Mouse (Mus musculus): ENCODE measurements around the gene Xiap.

The Xiap gene

DNA sequence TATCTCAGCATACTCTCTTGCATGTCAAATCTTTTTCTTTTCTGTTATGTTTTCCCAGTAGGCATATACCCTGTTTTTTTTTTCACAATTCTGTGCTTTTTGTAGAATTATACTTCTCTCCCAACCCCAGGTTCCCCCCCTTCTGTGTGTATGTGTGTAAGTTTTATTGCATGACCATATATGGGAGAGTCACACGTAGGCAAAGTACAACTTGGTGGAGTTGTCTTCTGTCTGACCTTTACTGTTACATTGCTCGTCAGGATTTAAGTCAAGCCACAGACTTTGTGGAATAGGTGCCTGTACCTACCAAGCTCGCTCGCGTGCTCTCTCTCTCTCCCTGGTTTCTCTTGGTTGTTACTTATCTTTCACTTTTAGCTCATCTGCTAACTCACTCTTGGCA is 28.7 kb downstream of the Xiap start:
- DNase-seq (ENCODE audit: low spot score), result no peak

GRCm38 (mm10) chrX:42107137-42107536 is 47.7 kb downstream of the Xiap start:
- DNase-seq (ENCODE audit: low spot score), result no peak

GRCm38 (mm10) chrX:42110585-42110984 is 51.1 kb downstream of the Xiap start:
- DNase-seq (ENCODE audit: low spot score), result no peak

- no peak for DNase-seq (ENCODE audit: low spot score)
These were observed 60.1 kb downstream of the Xiap start for GRCm38 (mm10) chrX:42119442-42120048.

DNA sequence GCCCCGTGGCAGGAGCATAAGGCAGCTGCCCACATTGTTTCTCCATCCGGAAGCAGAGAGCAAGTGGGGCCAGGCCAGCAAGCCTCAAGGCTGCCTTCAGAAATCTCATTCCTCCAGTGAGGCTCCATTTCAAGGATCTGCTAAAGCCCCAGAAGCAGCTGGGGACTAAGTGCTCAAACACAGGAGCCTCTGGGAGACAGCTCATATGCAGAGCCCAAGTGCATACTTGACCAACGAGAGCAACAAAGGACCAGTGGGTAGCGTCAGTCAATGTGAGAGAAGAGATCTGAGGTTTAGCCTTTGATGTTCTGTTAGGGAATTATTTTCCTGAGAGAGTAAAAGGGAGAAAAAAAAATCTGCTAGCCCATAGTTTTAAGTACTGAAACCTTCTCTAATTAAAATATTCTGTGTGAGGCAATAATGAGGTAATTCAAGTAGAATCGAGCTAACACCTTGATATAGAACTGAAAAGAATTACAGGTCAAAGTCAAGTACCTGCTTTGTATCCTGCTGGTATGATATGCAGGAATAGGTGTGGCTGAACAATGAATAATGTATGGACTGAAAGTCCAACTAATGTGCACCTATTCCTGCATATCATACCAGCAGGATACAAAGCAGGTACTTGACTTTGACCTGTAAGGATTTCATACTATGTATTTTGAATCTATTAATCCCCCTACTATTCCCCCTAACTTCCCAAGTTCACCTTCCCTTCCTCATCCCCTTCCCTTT is 65.7 kb downstream of the Xiap start:
- DNase-seq (ENCODE audit: low spot score), result no peak

DNA sequence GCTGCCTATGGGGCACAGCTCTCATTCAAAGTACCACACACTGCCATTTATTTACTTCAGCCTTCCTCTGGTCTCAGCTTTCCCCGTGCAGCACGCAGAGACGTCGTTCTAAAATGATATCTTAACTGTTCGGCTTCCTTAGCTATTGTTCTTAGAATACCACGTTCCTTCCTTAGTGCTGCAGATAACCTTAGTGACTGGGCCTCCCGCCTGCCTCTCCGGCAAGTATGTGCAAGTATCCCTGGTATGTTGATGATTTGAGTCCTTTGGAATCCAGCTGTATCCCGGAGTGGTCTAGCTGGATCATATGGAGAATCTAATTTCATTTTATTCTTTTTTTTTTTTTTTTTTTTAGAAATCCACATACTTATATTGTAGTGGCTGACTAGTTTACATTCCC is 80.4 kb downstream of the Xiap start:
- DNase-seq (ENCODE audit: low spot score), result peak; percentile 17

DNA sequence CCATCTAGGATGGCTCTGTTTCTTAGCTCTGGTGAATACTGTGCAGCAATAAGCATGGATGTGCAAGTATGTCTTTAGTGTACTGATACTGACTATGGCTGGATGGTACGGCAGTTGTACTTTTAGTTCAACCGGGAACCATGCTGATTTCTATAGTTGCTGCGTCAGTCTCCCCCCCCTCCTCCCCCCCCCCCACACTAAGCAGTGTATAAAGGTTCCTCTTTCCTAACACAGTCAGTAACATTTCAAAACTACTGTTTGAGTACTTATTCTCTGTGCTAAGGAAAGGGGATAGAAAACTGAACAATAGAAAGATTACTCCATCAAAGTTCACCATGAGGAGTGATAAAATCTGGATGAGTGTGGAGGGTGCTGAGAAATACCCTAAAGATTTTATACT is 83.1 kb downstream of the Xiap start:
- DNase-seq (ENCODE audit: low spot score), result no peak

- DNase-seq (ENCODE audit: low spot score), result no peak
These were observed 84.5 kb downstream of the Xiap start for GRCm38 (mm10) chrX:42143991-42144390.

- no peak for DNase-seq (ENCODE audit: low spot score)
These were observed 88.6 kb downstream of the Xiap start for GRCm38 (mm10) chrX:42148016-42148451.

GRCm38 (mm10) chrX:42148788-42149556 is 89.5 kb downstream of the Xiap start, which contains the start of gene Stag2:
Stag2 (plus strand) TSS chrX:42149317.
- DNase-seq (ENCODE audit: low spot score), result peak; percentile 85

- peak; percentile 23 for DNase-seq (ENCODE audit: low spot score)
These were observed 90.3 kb downstream of the Xiap start for GRCm38 (mm10) chrX:42149557-42150345.

GRCm38 (mm10) chrX:42150346-42151023 is 91.0 kb downstream of the Xiap start:
- DNase-seq (ENCODE audit: low spot score), result peak; percentile 82

GRCm38 (mm10) chrX:42151024-42151754 is 91.7 kb downstream of the Xiap start:
- no peak for DNase-seq (ENCODE audit: low spot score)

DNA sequence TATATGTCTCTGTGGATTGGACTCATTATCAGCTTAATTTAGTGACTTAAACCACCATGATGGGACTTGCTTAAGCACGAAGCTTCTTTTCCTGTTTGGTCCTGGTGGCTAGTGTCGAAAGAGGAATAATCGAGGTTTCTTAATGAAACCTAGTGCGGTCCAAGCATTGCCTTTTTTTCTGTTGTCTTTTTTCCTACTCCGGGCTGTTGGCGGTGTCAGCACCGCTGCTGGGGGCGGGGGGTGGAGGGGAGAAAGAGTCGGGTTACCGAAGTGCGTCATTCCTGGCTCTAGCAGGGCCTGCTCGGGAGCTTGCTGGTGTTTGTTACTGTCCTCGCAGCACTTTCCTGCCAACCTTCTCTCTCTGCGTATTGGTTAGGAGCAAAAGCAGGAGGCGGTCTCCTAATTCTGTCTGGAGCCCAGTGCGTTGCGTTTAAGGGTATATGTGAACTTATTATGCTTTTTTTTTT is 92.5 kb downstream of the Xiap start:
- DNase-seq (ENCODE audit: low spot score), result peak; percentile 72

- DNase-seq (ENCODE audit: low spot score), result no peak
These were observed 93.6 kb downstream of the Xiap start for GRCm38 (mm10) chrX:42153056-42153455.

Measured in yolk sac, embryonic 10.5 days (tissue).